Mouse (Mus musculus) frontal cortex, adult (tissue): ENCODE data around the gene Dcakd.

ENCODE experiments used
- ATAC-seq: cut with Nextera tagmentation; 2 replicates; pipeline ENCODE4 v1.9.2; 2017; ENCODE audit warnings: mild to moderate bottlenecking, moderate library complexity, mixed read lengths; ENCODE audit not compliant: low TSS enrichment

Gene Dcakd

DNA sequence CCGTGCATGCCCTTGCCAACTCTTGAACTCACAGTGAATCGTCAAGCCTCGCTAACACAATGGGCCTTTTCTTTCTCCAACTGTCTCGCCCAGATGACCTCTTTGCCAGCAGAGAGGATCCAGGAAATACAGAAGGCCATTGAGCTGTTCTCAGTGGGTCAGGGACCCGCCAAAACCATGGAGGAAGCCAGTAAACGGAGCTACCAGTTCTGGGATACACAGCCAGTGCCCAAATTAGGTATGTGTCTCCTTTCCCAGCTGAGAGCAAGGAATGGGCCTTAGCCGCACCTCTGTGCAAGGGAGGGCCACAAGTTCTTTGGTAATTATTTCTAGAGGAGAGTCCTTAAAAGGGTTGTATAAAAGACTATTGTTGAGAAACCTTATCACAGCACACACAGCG, 18.2 kb upstream of the Dcakd start:
- ATAC-seq: no peak

DNA sequence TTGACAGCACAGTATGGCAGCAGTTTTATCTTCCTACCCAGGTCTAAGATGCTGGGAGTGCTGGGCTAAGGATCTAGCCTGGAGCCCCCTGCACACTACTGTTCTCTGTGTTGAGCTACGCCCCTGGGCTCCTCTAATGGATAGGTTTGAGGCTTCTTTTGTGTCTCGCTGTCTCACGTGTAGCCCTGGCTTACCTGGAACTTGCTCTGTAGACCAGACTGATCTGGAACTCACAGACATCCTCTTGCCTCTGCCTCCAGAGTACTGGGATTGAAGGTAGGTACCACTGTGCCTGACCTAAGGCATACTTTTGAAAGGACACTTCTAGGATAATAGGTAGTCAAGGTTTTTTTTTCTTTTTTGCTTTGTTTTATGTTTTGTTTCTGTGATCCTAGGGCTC, 15.8 kb upstream of the Dcakd start:
- ATAC-seq: no peak

DNA sequence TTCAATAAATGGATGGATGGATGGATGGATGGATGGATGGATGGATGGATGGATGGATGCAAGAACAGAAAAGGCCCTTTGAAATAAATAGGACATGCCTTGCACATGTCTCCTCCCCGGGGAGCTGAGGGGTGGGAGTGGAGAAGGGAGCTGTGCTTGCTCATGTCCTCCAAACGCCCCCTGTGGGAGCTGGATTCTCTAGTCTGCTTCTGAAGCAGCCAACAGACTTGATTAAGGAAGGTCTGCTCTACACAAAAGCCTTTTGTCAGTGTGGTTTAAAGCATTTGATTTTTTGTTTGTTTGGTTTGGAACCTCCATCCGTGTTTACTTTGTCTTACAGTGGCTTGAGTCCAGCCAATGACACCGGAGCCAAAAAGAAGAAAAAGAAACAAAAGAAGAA, 14.7 kb upstream of the Dcakd start:
- no peak for ATAC-seq

- ATAC-seq: peak; percentile 78
Measured at GRCm38 (mm10) chr11:103038037-103038436, 9.9 kb upstream of the Dcakd start.

- ATAC-seq: no peak
Measured at GRCm38 (mm10) chr11:103036881-103037465, 8.8 kb upstream of the Dcakd start.

- ATAC-seq: peak; percentile 38; the same call in 1 of the 2 replicates
Measured at GRCm38 (mm10) chr11:103035007-103035406, 6.9 kb upstream of the Dcakd start.

DNA sequence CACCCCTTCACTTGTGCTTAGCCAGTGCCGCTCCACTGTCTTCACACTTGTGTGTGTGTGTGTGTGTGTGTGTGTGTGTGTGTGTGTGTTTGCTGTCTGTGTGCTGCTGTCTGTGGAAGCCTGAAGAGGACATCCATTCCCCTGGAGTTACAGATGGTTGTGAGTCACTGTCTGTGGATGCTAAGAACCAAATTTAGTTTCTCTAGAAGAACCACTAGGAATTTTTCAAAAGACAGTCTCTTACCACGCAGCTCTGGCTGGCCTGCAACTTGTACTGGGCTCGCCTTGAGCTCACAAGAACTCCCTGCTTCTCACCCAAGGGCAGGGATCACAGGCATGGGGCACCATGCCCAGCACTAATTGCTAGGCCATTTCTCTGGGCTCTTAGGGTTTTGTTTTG, 4.9 kb upstream of the Dcakd start:
- ATAC-seq: peak; percentile 41

GRCm38 (mm10) chr11:103027570-103028175, 460 bp downstream of the Dcakd start:
- peak; percentile 25; the same call in 1 of the 2 replicates for ATAC-seq

GRCm38 (mm10) chr11:103026901-103027300, 1.2 kb downstream of the Dcakd start:
- ATAC-seq: no peak

DNA sequence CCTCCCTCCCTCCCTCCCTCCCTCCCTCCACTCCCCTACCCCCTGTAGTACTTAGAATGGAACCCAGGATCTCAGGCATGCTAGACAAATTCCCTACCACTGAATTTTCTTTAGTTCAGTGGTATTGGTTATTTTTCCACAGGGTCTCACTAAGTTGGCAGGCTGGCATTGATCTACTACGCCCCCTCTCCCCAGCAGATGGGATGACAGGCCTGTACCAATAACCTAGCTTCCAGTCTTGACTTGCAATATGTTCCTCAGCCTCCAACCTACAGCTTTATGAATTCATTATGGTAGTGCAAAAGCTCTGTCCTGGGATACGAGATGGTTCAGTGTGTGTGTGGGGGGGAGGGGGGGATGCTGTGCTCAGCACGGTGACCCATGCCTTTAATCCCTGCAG, 4.2 kb downstream of the Dcakd start:
- no peak for ATAC-seq

- no peak for ATAC-seq
Measured at GRCm38 (mm10) chr11:103020713-103021335, 7.3 kb downstream of the Dcakd start.

GRCm38 (mm10) chr11:103019325-103019724, 8.8 kb downstream of the Dcakd start:
- ATAC-seq: no peak

GRCm38 (mm10) chr11:103018860-103019259, 9.3 kb downstream of the Dcakd start:
- ATAC-seq: no peak

DNA sequence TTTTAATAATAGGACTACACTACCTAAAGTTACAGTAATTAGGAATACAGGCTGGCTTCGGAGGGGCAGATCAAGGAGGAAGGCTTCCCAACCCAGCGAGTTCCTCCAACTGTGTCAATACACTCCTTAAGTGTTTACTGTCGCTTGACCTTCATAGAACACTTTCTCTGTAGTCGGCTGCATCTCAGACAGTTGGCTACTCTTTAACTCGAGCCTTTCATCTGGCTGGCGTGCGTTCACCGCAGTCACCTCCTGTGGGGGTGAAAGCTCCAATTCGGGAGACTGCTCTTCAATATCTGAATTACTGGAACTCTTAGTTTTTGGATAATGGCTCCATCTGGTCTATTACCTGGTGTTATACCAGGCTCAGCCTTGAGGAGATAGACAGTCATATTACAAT, 10.5 kb downstream of the Dcakd start:
- no peak for ATAC-seq

DNA sequence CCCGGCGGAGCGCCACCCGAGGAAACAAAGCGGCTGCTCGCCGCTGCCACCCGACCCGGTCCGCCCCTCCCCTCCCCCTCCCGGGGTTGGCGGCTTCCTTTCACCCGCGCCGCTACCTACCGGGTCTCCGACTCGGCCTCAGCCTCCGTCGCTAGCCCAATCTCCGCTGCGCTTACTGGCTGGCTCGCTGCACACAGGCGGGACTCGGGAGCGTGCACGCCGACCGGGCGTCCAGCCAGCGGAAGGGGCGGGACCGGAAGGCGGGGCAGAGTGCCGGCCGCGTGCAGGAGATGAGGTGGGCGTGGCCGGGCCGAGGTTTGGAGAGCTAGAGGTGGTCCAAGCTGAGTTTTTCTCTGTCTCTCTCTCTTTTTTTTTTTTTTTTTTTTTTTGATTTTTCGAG, 11.2 kb downstream of the Dcakd start:
- ATAC-seq: peak; percentile 99

DNA sequence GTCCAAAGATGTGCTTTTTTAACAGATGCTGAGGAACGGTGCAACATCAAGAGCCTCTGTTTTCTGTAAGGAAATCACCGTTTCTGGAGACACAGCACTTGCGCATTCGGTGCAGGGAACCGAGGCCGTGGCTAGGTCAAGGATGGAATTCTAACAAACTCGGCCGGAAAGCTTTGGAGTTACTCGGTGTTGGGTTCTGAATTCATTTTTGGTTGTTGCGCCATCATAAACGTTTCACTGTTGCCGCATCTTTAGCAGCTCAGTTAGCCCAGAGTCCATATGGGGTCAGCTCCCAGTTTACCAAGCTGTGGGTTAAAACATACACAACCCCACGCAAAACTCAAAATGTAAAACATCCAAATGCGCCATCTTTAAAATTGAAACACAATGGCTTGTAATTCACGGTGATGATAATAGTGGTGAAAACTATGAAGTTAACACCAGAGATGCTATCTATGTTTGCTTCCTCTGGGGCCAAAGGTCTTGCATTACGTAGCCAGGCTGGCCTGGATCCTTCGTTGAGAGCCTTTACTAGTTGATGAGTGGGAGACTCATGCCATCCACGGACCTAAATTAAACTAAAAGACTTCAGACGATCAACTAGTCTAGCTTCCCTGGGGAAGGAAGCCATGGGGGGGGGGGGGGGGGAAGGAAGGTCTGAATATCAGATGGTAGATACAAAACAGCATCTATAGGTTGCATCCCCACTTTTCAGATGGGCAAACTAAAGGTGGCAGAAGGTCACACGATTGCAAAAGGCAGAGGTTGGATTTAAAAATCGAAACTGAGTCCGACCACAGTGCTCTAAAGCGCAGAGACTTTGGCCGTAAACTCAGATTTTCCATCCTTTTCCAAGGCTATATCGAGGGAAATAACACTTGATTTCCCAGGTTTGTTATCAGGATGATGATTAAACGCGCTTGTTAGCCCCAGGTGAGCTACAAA, 12.0 kb downstream of the Dcakd start:
- ATAC-seq: no peak

DNA sequence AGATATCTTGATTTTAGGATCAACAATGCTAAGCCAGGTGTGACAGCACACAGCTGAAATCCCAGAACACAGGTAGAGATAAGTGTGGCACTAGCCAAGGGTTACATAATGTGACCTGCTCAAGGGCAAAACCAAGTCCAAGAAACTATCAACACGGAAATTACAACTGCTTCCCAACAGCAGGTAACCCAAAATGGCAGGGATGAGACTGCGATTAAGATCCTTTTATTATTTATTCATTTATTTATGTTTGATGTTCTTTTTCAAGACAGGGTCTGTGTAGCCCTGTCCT, 17.0 kb downstream of the Dcakd start:
- ATAC-seq: no peak

DNA sequence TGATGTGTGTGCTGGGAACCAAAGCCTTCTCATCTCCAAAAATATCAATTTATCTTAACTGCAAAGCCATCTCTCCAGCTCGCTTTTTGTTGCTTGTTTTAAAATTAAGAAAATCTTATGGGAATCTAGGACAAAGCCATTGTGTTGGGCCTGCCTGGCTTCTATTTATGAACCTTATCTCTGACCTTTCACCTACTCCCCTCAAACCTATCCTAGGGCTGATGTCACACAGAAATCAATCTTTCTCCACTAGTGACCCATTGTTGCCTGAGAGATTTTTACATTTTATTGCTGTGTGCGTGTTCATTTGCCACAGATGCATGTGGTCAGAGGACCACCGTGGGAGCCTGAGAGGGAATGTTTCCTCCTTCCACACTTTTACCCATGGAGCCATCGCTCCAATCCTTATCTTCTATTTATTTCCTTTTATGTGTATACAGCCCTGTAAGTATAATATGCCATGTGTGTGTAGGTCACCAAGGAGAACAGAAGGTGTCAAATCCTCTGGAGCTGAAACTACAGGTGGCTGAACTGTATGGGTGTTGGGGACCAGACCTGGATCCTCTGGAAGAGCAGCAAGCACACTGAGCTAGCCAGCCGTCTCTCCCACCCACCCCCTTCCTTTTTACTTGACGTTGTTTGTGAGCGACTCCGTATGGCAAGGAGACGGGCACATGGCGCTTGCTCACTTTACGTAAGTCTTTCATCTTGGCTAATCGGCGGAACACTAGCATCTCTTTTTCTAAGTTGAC, 17.5 kb downstream of the Dcakd start:
- no peak for ATAC-seq

GRCm38 (mm10) chr11:103009208-103009607, 18.9 kb downstream of the Dcakd start:
- no peak for ATAC-seq

DNA sequence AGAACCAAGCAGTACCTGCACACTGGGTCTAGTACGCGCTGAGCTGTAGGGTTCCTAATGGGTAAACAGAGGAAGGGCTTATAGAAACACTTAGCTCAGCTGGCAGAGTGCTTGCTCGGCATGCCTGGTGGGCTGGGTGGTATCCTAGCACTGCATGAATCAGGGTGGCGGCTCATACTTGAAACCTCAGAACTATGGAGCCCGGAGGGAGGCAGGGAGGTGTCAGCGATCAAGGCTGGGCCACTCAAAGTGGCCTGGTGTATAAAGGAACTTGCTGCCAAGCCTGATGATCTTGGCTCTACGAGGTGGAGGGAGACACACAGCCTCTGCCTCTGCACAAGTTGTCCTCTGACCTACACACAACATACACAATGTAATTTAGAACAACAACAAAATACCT, 19.6 kb downstream of the Dcakd start:
- no peak for ATAC-seq

DNA sequence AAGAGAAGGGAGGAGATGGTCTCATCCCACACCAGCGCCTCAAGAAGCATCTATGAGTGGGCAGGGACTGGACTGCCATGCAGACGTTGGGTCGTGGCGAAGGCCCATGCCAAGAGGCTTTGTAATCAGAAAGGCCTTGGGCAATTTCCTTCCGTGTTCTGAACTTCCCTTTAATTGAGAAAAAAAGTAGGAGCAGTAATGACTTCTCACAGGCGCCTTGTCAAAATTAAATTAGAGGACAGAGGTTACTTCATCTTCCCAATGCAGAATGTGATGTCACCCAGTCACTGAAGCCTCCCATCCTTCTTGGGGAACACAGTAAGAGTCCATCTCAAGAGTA, 21.2 kb downstream of the Dcakd start:
- ATAC-seq: no peak
